Mouse (Mus musculus): ENCODE results near the gene Ptpn7.

- no peak for TF ChIP-seq POLR2A (IDR thresholded peaks at IDR 0.05; ENCODE audit: low read depth, low read length)
- TF ChIP-seq CTCF (IDR thresholded peaks at IDR 0.05; ENCODE audit: extremely low read depth, insufficient read length, insufficient replicate concordance, low read depth, low read length) = no peak
These were observed 46.5 kb upstream of the Ptpn7 start for GRCm38 (mm10) chr1:135086015-135086414.

Data from small intestine, adult 2 months (tissue).